Mouse (Mus musculus) cerebellum, adult 2 months (tissue): ENCODE measurements around the gene Ube2v1. TPM values are rescaled to one million over a fixed set of nuclear protein-coding genes. Genes with fewer than 3 reads are reported as not detected.

Experiments
- DNase-seq, 2 experiments: peaks; one replicate each; pipeline ENCODE4 v3.0.0; 2021
- H3K27ac ChIP-seq: fragments of 200-500 bp; 2 replicates; pipeline ENCODE4 v1.5.1; 2012; ENCODE audit warnings: low read length, control low read depth, inconsistent platforms; ENCODE audit not compliant: insufficient read depth
- H3K27me3 ChIP-seq: fragments of 200-500 bp; 2 replicates; pipeline ENCODE4 v1.6.1; 2012; ENCODE audit warnings: inconsistent platforms, mild to moderate bottlenecking, low read length, moderate library complexity; ENCODE audit not compliant: control insufficient read depth, insufficient read depth
- H3K4me1 ChIP-seq: fragments of 200-500 bp; 2 replicates; pipeline ENCODE4 v1.6.1; 2011; ENCODE audit warnings: low read length; ENCODE audit not compliant: control insufficient read depth, insufficient read depth
- H3K4me3 ChIP-seq: fragments of 200-500 bp; replicated peaks from 2 replicates; pipeline ENCODE3; 2011; ENCODE audit warnings: mild to moderate bottlenecking, low read depth, low read length, control low read depth; ENCODE audit not compliant: insufficient read depth
- CTCF ChIP-seq: fragments of 200-500 bp; IDR thresholded peaks from 2 replicates; pipeline ENCODE4 v1.5.1; 2011; ENCODE audit warnings: low read depth, mild to moderate bottlenecking, control low read depth, low read length, moderate library complexity, borderline replicate concordance; ENCODE audit not compliant: insufficient read depth
- POLR2A ChIP-seq: fragments of 200-500 bp; IDR thresholded peaks from 2 replicates; pipeline ENCODE4 v1.6.1; 2011; ENCODE audit warnings: low read length, control low read depth, borderline replicate concordance; ENCODE audit not compliant: insufficient read depth
- WGBS: fragments of 180-500 bp; shearing (Covaris S2); methylation state at CpG from one replicate; pipeline ENCODE4 v1.1.7; 2018; 5-methylcytosine and 5-hydroxymethylcytosine counted together
- polyA plus RNA-seq: library from polyadenylated mRNA; depleted of rRNA; stranded (reverse); fragments of >200 nt; gene quantifications from 2 replicates; pipeline ENCODE4 v1.2.3, GENCODE M21; 2012

The Ube2v1 gene
- polyA plus RNA-seq, 1 experiment: 219 TPM

DNA sequence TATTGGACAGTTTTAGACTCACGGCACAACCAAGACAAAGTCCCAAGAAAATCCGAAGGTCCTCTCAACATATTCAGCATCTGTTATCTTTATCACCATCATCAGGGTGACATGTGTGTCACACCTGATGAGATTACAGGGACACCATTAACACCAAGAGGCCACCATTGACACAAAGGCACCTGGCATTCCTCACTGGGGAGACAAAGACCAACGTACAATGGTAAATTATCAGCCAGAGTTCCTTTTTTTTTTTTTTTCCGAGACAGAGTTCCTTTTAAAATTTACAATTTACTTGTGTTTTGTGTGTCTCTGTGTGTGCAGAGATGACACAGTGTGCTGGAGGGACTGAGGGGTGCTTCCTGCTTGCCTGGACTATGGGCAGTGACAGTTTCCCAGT lies 37.5 kb upstream of the Ube2v1 start:
- no peak for DNase-seq
- 72% methylated on average over 4 of the region's 4 CpGs for WGBS
- Histone ChIP-seq H3K27me3 (no peaks in the 10 kb centered on the region), H3K27ac (no peak overlapping the region), H3K4me3 (no peak overlapping the region), H3K4me1 (no peaks in the 10 kb centered on the region)
- TF ChIP-seq POLR2A (no peak), CTCF (no peak)

DNA sequence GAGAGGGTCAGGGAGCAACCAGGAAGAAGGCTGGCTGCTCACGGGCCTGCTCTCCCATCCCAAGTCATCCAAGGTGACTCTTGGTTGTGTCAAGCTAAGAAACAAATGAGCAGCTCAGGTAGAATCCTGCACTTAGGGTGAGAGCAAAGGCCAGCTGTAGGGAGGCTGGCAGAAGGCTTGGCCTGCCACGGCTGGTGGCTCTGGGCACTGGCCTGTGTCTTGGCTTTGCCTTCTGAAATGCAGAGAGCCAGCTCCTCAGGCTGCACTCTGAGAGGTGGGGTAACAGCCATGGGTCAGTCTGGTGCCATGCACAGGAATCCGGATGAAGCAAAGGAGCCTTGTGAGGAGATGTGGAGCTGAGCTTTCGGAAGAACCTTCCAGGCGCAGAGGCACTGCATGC lies 36.5 kb upstream of the Ube2v1 start:
- Histone ChIP-seq H3K4me3 (no peak overlapping the region), H3K27ac (no peak overlapping the region), H3K27me3 (no peaks in the 10 kb centered on the region), H3K4me1 (no peaks in the 10 kb centered on the region)
- DNase-seq: no peak
- 84% methylated on average over 5 of the region's 5 CpGs for WGBS
- TF ChIP-seq POLR2A (no peak), CTCF (no peak)

DNA sequence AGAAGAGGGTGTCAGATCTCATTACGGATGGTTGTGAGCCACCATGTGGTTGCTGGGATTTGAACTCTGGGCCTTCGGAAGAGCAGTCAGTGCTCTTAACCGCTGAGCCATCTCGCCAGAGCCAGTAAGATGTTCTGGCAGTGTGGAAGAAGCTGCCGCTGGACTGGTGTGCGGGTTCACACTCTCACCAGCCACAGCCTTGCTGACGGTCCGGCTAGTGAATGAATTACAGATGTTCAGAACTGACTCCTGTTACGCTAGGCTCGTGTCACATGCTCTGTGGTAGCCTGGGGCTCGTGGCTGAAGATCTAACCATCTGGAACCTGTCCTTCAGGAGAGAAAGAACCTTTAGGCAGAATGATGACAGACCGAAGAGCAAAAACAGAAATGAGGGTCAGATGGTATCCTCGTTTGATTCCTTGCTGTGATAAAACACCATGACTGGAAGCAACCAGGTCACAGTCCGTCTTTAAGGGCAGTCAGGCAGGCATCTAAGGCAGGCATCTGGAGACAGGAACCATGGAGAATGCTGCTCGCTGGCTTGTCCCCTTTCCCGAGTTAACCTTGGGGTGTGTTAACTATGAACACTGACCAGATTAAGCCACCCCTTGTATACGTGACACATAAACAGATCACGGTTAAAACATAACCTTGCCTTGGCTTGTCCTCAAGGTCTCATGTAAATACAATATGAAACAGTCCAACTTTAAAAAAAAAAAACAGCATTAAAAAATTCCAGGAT lies 34.2 kb upstream of the Ube2v1 start:
- Histone ChIP-seq H3K4me1 (no peaks in the 10 kb centered on the region), H3K27ac (no peak overlapping the region), H3K27me3 (no peaks in the 10 kb centered on the region), H3K4me3 (no peak overlapping the region)
- no peak for DNase-seq
- TF ChIP-seq CTCF (no peak), POLR2A (no peak)
- 82% methylated on average over 18 of the region's 18 CpGs for WGBS

DNA sequence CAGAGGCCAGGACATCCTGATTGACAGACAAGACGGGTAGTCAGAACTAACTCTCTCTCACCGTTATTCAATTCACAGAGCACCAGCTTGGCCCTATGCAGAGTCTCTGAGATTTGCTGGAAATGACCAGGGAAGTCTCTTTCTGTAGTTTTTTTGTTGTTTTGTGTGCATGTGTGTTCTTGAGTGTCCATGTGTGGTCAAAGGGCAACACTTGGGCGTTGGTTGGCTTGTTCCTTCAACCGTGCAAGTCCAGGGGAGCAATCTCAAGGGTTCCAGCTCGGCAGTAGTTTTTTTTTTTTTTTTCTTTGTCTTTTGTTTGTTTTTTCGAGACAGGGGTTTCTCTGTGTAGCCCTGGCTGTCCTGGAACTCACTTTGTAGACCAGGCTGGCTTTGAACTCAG lies 30.8 kb upstream of the Ube2v1 start:
- TF ChIP-seq POLR2A (no peak), CTCF (no peak)
- Histone ChIP-seq H3K4me3 (no peak overlapping the region), H3K27ac (no peak overlapping the region), H3K4me1 (peaks cover 11% of the 10 kb centered on the region), H3K27me3 (no peaks in the 10 kb centered on the region)
- 68% methylated on average over 6 of the region's 6 CpGs for WGBS
- DNase-seq: no peak

DNA sequence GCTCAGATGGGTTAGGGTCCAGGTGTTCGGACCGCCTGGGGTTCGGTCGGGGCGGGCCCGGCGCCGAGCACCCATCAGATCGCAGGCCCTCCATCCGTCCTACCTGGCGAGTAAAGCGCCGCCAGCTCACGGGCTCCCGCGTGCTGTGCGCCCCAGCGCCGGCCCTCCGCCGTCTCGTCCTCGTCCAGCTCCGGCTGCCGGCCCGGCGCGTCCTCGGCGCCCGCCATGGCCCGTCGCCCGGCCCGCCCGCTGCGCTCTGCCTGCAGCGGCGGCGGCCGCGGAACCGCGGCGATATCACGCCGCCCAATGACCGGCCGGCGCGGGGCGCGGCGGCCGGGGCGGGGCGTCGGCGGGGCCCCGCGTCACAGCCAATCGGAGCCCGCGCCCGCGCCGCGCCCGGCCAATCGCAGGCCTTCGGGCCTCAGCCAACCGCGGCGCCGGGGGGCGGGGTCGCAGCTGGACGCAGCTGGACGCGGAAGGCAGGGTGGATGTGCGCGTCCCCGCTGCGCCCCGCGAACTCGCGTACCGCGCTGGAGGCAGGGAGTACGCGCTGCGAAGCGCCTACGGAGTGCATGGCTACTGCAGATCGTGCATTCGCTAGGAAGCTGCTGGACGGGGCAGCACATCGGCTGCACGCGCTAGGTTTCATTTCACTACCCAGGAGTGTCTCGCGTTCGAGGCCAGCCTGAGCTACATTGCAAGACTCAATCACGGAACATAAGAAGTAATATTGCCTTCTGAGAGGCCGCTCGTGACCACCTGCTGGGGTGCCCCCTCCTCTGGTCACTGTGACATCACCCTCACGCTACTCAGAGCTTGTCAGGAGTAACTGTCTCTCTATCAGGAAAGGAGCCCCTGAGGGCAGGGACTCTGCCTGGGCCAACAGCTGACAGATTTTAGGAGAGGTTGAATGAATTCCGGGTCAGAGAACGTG lies 29.6 kb upstream of the Ube2v1 start, which contains the start of gene Gm20431:
Gene Gm20431 (minus strand): TSS at position 227 of the 934 bp plus-strand sequence.
- Histone ChIP-seq H3K27me3 (no peaks in the 10 kb centered on the region), H3K27ac (peak within 1 kb of the TSS; percentile 44), H3K4me3 (peak within 1 kb of the TSS; percentile 82), H3K4me1 (peaks cover 11% of the 10 kb centered on the region)
- peak; percentile 91 to 92 for DNase-seq
- TF ChIP-seq POLR2A (peak; percentile 83), CTCF (no peak)
- WGBS: 2% methylated on average over 110 of the region's 110 CpGs

DNA sequence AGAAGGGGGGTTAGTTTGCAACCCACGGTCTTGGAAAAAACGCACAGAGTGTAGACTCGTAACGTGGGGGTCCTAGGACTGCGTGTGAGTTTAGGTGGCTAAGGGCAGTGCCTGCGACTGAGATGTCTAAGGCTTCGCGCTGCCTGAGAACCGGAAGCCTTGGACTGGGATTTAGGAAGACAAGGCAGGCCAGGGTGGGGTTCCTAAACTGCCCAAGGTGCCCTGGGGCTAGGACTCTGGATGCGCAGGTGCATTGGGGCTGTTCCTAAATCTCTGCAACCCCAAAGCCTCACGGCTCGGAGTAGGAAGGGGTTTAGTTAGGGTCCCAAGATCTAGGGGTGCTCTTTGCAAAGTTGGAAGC lies 28.7 kb upstream of the Ube2v1 start:
- Histone ChIP-seq H3K4me3 (peak overlapping the region; percentile 82), H3K27me3 (no peaks in the 10 kb centered on the region), H3K27ac (peak overlapping the region; percentile 44; the same call in 1 of the 2 replicates), H3K4me1 (peaks cover 11% of the 10 kb centered on the region)
- WGBS: 3% methylated on average over 12 of the region's 12 CpGs
- TF ChIP-seq POLR2A: no peak
- TF ChIP-seq CTCF: no peak
- no peak for DNase-seq

DNA sequence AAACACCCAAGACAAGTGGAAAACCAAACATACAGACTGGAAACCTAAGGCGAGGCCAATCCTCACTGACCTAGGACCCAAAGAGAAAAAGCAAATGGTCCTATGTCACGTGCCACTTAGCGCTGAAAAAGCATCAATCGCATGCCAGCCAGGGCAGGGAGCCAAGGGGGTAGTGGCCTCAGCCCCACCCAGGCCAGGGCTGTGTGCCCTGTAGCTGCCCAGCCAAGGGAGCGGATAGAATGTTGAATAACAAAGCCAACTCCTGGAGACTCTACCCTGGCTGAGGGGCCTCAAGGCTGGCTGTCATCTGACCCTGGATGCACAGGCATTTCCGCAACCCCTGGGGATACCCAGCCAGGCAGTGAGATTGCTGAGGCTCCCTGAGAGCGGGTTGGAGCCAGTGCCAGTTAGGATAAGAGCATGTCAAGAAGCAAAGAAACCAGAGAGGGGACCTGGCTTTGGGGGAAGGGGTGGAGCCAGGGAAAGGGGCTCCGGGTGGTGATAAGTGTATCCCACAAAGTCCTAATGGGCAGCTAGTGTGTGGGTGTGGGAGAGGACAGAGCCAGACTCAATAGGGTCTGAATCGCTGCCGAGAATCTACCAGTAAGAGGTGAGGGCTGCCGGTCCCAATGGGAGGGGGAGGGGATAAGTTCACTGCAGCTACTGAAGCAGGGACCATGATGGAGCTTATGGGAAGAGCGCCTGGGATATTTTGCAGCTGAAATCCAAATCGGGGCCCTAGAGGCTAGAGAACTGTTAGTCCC lies 28.1 kb upstream of the Ube2v1 start:
- Histone ChIP-seq H3K27ac (no peak overlapping the region), H3K4me1 (peaks cover 11% of the 10 kb centered on the region), H3K27me3 (no peaks in the 10 kb centered on the region), H3K4me3 (peak overlapping the region; percentile 82)
- TF ChIP-seq CTCF (no peak), POLR2A (no peak)
- WGBS: 21% methylated on average over 13 of the region's 13 CpGs
- DNase-seq: peak; percentile 45 to 54
